12 mouse cellular contexts compared by ENCODE assay signal in genomic region chr7:75853171-75853830, GRCm38 (mm10). TPM values are rescaled to one million over a fixed set of nuclear protein-coding genes. Genes with fewer than 3 reads are reported as not detected.
A peak's percentile ranks its signal among the peaks of the same experiment; 100 is the strongest.
DNase-seq lines count a peak whose midpoint lies in the region; ATAC-seq and TF ChIP-seq lines count a peak whose summit lies in the region.
"Had no signal": no experiment of that assay in that cellular context is flagged by ENCODE, and none has a peak within 500 bp of the region (broad histone marks: within the 10 kb centered on the region; RNA-seq: fewer than 3 reads in every experiment).

No protein-coding gene starts in this region.

- WGBS in forebrain, embryonic 15.5 days: 51% methylated on average over 8 of the region's 8 CpGs
- 73% methylated on average over 8 of the region's 8 CpGs for WGBS in liver, embryonic 11.5 days
- 74% methylated on average over 8 of the region's 8 CpGs for WGBS in neural tube, embryonic 14.5 days

- no peaks in the 10 kb centered on the region for H3K9me3 ChIP-seq in forebrain, embryonic 15.5 days
- no peaks in the 10 kb centered on the region for H3K9me3 ChIP-seq in liver, embryonic 11.5 days (ENCODE audit: control insufficient read depth, low read length)
- H3K9me3 ChIP-seq in neural tube, embryonic 14.5 days (ENCODE audit: control insufficient read depth, low read length): no peaks in the 10 kb centered on the region
- H3K9me3 ChIP-seq: G1E; heart, embryonic 12.5 days had no signal

- peak overlapping the region; percentile 45 for H3K27ac ChIP-seq in left cerebral cortex, adult 2 months
- peak overlapping the region; percentile 38; the same call in 1 of the 2 replicates for H3K27ac ChIP-seq in forebrain, embryonic 15.5 days (replicated peaks)
- no peak overlapping the region; the same call in 1 of the 2 replicates for H3K27ac ChIP-seq in liver, embryonic 11.5 days (ENCODE audit: low read depth, low read length)
- H3K27ac ChIP-seq in neural tube, embryonic 14.5 days (ENCODE audit: low read depth, low read length): peak overlapping the region; percentile 55
- H3K27ac ChIP-seq: liver, embryonic 14.5 days had no signal

- H3K4me3 ChIP-seq in left cerebral cortex, adult 2 months: no peak overlapping the region
- H3K4me3 ChIP-seq in forebrain, embryonic 15.5 days: no peak overlapping the region
- H3K4me3 ChIP-seq in liver, embryonic 11.5 days (ENCODE audit: low read depth, low read length): no peak overlapping the region
- no peak overlapping the region for H3K4me3 ChIP-seq in neural tube, embryonic 14.5 days (ENCODE audit: low read depth, low read length)
- H3K4me3 ChIP-seq: heart, embryonic 12.5 days had no signal

- no peak for ATAC-seq in forebrain, embryonic 15.5 days (replicated peaks)
- no peak for ATAC-seq in liver, embryonic 11.5 days (replicated peaks; ENCODE audit: low FRiP score)
- ATAC-seq in neural tube, embryonic 14.5 days (ENCODE audit: low read depth): no peak

- TF ChIP-seq CTCF in left cerebral cortex, adult 2 months (IDR thresholded peaks at IDR 0.05): no peak

- H3K9ac ChIP-seq in forebrain, embryonic 15.5 days (replicated peaks): 0 out of 2 replicates have a peak overlapping the region, but pooled peaks have one; percentile 3
- H3K9ac ChIP-seq in liver, embryonic 11.5 days (ENCODE audit: low read depth, low read length): 0 out of 2 replicates have a peak overlapping the region, but pooled peaks have one; percentile 12
- no peak overlapping the region for H3K9ac ChIP-seq in neural tube, embryonic 14.5 days (replicated peaks; ENCODE audit: low read depth, low read length)
- H3K9ac ChIP-seq: liver, embryonic 14.5 days had no signal

- H3K27me3 ChIP-seq in forebrain, embryonic 15.5 days: no peaks in the 10 kb centered on the region
- no peaks in the 10 kb centered on the region for H3K27me3 ChIP-seq in liver, embryonic 11.5 days (replicated peaks; ENCODE audit: control insufficient read depth, insufficient read depth, low read length)
- H3K27me3 ChIP-seq in neural tube, embryonic 14.5 days (ENCODE audit: control insufficient read depth, insufficient read depth, low read length): no peaks in the 10 kb centered on the region
- H3K27me3 ChIP-seq: heart, embryonic 12.5 days had no signal

- intact Hi-C loops in left cerebral cortex, adult 2 months (cut with DNase I): no loop called here
- intact Hi-C loops in left cerebral cortex, postnatal 36 days (cut with DNase I): no loop called here

- H3K36me3 ChIP-seq in forebrain, embryonic 15.5 days: no peaks in the 10 kb centered on the region; the same call in 1 of the 2 replicates
- H3K36me3 ChIP-seq in liver, embryonic 11.5 days (ENCODE audit: control insufficient read depth, insufficient read depth, low read length): no peaks in the 10 kb centered on the region
- no peaks in the 10 kb centered on the region for H3K36me3 ChIP-seq in neural tube, embryonic 14.5 days (ENCODE audit: control insufficient read depth, insufficient read depth, low read length)
- H3K36me3 ChIP-seq: heart, embryonic 12.5 days had no signal

- DNase-seq in left cerebral cortex, adult 2 months (ENCODE audit: extremely low spot score in 1 of 2, low spot score in 2 of 2): no peak
- no peak for DNase-seq in left cerebral cortex, postnatal 36 days (ENCODE audit: low spot score in 2 of 2)
- DNase-seq in liver, embryonic 11.5 days (ENCODE audit: low spot score): no peak
- no peak for DNase-seq in urinary bladder, adult 2 months (ENCODE audit: low spot score)
- no peak for DNase-seq in right cerebral cortex, adult 18-20 months
- DNase-seq: spleen, adult 18-20 months; thymus, postnatal 36 days had no signal

- H3K4me1 ChIP-seq in forebrain, embryonic 15.5 days: peaks cover 64% of the 10 kb centered on the region
- H3K4me1 ChIP-seq in liver, embryonic 11.5 days (replicated peaks; ENCODE audit: control insufficient read depth, insufficient read depth, low read length): peaks cover 36% of the 10 kb centered on the region
- peaks cover 47% of the 10 kb centered on the region for H3K4me1 ChIP-seq in neural tube, embryonic 14.5 days (ENCODE audit: control insufficient read depth, insufficient read depth, low read length)

- H3K4me2 ChIP-seq in forebrain, embryonic 15.5 days (replicated peaks): peak overlapping the region; percentile 26; the same call in 1 of the 2 replicates
- no peak overlapping the region for H3K4me2 ChIP-seq in liver, embryonic 11.5 days
- H3K4me2 ChIP-seq in neural tube, embryonic 14.5 days (ENCODE audit: low read depth, low read length): no peak overlapping the region; the same call in 1 of the 2 replicates
- H3K4me2 ChIP-seq: heart, embryonic 12.5 days had no signal

RNA-seq across cellular contexts. Expression of gene Klhl25, which starts 5.2 kb away (rescaled TPM):
- 1 to 10 TPM; 7.4 to 9.3 TPM for total RNA-seq in left cerebral cortex, adult 2 months (2021)
- 10 to 100 TPM in 1 of 2 experiments, 1 to 10 TPM in 1; 6.8 to 10.4 TPM for total RNA-seq in left cerebral cortex, postnatal 36 days (2021)
- 40.1 and 42.8 TPM in 2 replicates for polyA plus RNA-seq in forebrain, embryonic 15.5 days (2015; fragmentation: Nextera tagmentation; extraction: Ambion mirVana)
- 11.6 and 12.9 TPM in 2 replicates for polyA plus RNA-seq in liver, embryonic 11.5 days (2014; fragmentation: Nextera tagmentation; extraction: Ambion mirVana)
- 22.1 and 23.3 TPM in 2 replicates for polyA plus RNA-seq in neural tube, embryonic 14.5 days (2014; fragmentation: Nextera tagmentation; extraction: Ambion mirVana)
- 13.0 and 14.9 TPM in 2 replicates for polyA plus RNA-seq in urinary bladder, adult 2 months (2012; rRNA removed)
